Mouse (Mus musculus) G1E (cell line): ENCODE data around the gene RPS10-NUDT3. TPM values are rescaled to one million over a fixed set of nuclear protein-coding genes. Genes with fewer than 3 reads are reported as not detected.

Experiments
- ATAC-seq: 2 replicates; pipeline ENCODE4 v1.8.0; 2016; ENCODE audit warnings: mild to moderate bottlenecking; ENCODE audit not compliant: insufficient number of reproducible peaks, poor library complexity, low FRiP score, severe bottlenecking; ENCODE audit errors: extremely low read depth
- DNase-seq: peaks from one replicate; pipeline ENCODE4 v3.0.0; 2012; ENCODE audit warnings: low spot score
- H3K27me3 ChIP-seq: 2 replicates; pipeline ENCODE4 v1.6.1; 2012; ENCODE audit warnings: mild to moderate bottlenecking, low read length, inconsistent platforms; ENCODE audit not compliant: insufficient read depth
- H3K36me3 ChIP-seq: replicated peaks from 2 replicates; pipeline ENCODE3; 2012; ENCODE audit warnings: mild to moderate bottlenecking, inconsistent platforms
- H3K4me1 ChIP-seq: 2 replicates; pipeline ENCODE4 v1.6.1; 2012; ENCODE audit warnings: low read depth, low read length, inconsistent platforms, mixed read lengths; ENCODE audit not compliant: insufficient read depth
- H3K4me3 ChIP-seq: 2 replicates; pipeline ENCODE4 v1.5.1; 2012; ENCODE audit warnings: low read depth, mild to moderate bottlenecking, inconsistent platforms, low read length, moderate library complexity, mixed read lengths
- H3K9me3 ChIP-seq: replicated peaks from 2 replicates; pipeline ENCODE4 v1.6.1; 2012; ENCODE audit warnings: inconsistent platforms
- CTCF ChIP-seq: IDR thresholded peaks from 2 replicates; pipeline ENCODE4 v1.5.1; 2012; ENCODE audit warnings: low read depth, low read length, inconsistent platforms, mixed read lengths
- GATA1 ChIP-seq: IDR thresholded peaks from 2 replicates; pipeline ENCODE4 v1.6.1; 2012; ENCODE audit warnings: borderline replicate concordance, low read length, inconsistent platforms, mixed read lengths
- GATA2 ChIP-seq: IDR thresholded peaks from 2 replicates; pipeline ENCODE4 v1.6.1; 2012; ENCODE audit warnings: low read depth, low read length, inconsistent platforms, borderline replicate concordance
- POLR2AphosphoS5 ChIP-seq: IDR thresholded peaks from 2 replicates; pipeline ENCODE4 v1.6.1; 2012; ENCODE audit warnings: low read depth, low read length, inconsistent platforms; ENCODE audit not compliant: insufficient replicate concordance
- TAL1 ChIP-seq: conservative IDR thresholded peaks from 2 replicates; pipeline ENCODE4 v1.6.1; 2012; ENCODE audit warnings: low read depth, low read length, inconsistent platforms, mixed read lengths
- polyA plus RNA-seq: library from polyadenylated mRNA; stranded (reverse); fragments of >175 nt; gene quantifications from 2 replicates; pipeline ENCODE4 v1.2.3, GENCODE M21; 2012
- total RNA-seq, 2 experiments: library from RNA; stranded (forward) in 1 of 2; stranded (reverse) in 1 of 2; fragments of 200-1000 nt in 1 of 2; fragments of >200 nt in 1 of 2; fragmentation: Nextera tagmentation in 1 of 2; gene quantifications; 2 replicates each; pipeline ENCODE4 v1.2.3; 2014 to 2017

Gene RPS10-NUDT3
- total and polyA plus RNA-seq, 3 experiments, result not detected

DNA sequence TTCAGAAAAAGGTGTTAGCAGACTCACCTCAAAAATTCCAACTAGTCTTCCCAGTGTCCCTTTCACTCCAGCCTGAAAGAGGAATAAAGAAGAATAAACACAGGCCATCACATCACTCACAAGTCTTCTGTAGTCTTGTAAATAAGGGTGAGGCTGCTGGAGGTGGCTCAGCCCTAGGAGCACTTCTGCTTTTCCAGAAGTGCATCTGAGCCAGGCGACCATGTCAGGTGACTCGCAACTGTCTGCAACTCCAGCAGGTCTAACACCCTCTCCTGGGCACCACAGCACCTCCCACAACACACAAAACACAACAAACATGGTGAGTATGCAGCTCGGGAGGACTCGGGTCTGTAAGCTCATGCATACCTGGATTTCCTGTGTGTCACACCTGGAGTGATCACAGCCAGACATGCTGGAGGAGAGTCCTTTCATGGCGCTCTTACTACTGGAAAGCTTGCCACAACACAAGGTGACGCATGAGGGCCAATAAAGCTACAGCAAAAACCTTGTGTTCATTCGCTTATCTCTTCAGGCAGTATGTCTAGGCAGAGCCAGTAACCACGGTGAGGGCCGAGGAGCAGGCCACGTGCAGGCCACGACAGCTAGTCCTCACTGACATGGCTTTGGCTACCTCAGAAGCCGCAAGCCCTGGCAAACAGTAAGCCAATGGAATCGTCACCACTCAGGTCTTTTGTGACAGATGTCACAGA lies 51.7 kb downstream of the RPS10-NUDT3 start:
- Histone ChIP-seq H3K36me3 (peaks cover 92% of the 10 kb centered on the region), H3K4me3 (peak overlapping the region; percentile 60), H3K9me3 (no peaks in the 10 kb centered on the region), H3K4me1 (peaks cover 81% of the 10 kb centered on the region), H3K27me3 (no peaks in the 10 kb centered on the region)
- ATAC-seq (peak; percentile 84), DNase-seq (peak; percentile 87)
- TF ChIP-seq TAL1 (peak; percentile 79), POLR2AphosphoS5 (no peak), GATA1 (no peak)

DNA sequence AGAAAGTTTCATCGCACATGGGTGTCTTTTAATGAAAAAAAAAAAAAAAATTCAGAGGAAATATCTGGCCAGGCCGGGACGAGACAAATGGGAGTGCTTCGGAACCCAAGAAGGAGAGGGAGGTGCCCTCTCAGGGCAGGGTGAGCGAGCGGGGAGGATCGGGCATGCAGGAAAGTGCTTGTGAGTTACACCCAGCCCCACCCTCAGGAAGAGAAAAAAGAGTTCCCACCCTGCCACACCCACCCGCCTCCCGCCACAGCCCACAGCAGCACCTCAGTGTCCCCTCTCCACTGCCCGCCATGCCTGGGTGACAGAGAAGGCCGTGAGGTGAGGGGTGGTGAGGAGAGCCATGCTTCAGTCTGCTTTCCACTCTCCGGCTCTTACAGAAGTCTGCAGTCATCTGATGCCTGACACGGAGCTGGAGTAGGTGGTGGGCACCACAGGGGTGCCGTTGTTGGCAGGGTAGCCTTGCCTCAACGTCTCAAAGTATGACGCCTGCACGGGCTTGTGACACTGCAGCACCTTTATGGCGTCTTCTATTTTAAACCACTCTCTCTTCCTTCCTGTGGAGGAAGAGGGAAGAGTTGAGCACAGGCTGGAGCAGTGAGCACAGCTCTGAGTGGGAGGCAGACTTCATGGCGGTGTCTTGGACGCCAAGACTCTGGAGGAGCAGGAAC lies 54.5 kb downstream of the RPS10-NUDT3 start:
- Histone ChIP-seq H3K4me3 (peak overlapping the region; percentile 30; the same call in 1 of the 2 replicates), H3K4me1 (peaks cover 81% of the 10 kb centered on the region), H3K36me3 (peaks cover 90% of the 10 kb centered on the region), H3K9me3 (no peaks in the 10 kb centered on the region), H3K27me3 (no peaks in the 10 kb centered on the region)
- DNase-seq (no peak), ATAC-seq (no peak)
- TF ChIP-seq POLR2AphosphoS5, result no peak
- no peak for TF ChIP-seq GATA2

DNA sequence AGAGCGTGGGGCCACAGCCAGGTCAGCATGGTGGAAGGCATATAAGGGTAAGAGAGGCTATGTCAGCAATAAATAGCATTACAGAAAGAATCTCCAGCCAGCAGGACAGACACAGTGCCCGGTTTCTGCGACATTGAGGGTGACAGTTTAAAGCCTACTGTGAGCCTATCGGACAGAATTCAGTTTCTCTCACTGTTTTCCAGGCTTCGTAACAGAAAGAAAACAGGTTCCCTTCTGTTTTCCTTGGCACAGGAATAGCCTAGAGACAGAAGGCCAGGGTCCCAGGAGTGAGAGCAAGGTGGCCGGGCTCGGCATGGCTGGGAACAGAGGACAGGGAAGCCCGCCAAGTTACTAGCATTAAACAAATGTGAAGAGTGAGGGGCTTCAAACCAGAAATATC lies 55.2 kb downstream of the RPS10-NUDT3 start:
- no peaks in the 10 kb centered on the region for H3K27me3 ChIP-seq
- ATAC-seq (no peak), DNase-seq (no peak)
- no peaks in the 10 kb centered on the region for H3K9me3 ChIP-seq
- no peak overlapping the region for H3K4me3 ChIP-seq
- peaks cover 82% of the 10 kb centered on the region for H3K4me1 ChIP-seq
- TF ChIP-seq CTCF, result no peak
- no peak for TF ChIP-seq TAL1
- no peak for TF ChIP-seq GATA1
- no peak for TF ChIP-seq GATA2
- no peak for TF ChIP-seq POLR2AphosphoS5
- peaks cover 90% of the 10 kb centered on the region for H3K36me3 ChIP-seq

DNA sequence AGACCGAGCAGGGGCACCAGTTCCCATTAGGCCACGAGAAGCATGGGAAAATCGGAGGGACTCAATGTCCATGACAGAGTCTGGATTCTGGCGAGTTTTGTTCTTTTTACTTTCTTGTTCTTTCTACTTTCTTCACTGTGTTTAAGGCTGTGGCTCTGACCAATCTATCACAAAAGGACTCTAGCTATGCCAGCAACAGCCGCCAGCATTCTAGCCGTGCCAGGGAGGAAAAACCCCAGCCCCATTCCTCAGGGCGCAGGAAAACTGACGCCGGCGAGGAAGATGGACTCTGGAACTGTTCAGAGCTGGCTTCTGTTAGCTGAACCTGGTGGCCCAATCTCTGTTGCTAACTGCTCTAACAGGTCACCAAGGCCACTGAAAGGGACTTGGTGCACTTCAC lies 56.5 kb downstream of the RPS10-NUDT3 start:
- peaks cover 93% of the 10 kb centered on the region for H3K36me3 ChIP-seq
- DNase-seq (no peak), ATAC-seq (no peak)
- H3K27me3 ChIP-seq, result no peaks in the 10 kb centered on the region
- no peak for TF ChIP-seq CTCF
- no peak for TF ChIP-seq GATA2
- TF ChIP-seq TAL1, result no peak
- TF ChIP-seq GATA1, result no peak
- TF ChIP-seq POLR2AphosphoS5, result no peak
- H3K9me3 ChIP-seq, result no peaks in the 10 kb centered on the region
- no peak overlapping the region for H3K4me3 ChIP-seq
- peaks cover 82% of the 10 kb centered on the region for H3K4me1 ChIP-seq

DNA sequence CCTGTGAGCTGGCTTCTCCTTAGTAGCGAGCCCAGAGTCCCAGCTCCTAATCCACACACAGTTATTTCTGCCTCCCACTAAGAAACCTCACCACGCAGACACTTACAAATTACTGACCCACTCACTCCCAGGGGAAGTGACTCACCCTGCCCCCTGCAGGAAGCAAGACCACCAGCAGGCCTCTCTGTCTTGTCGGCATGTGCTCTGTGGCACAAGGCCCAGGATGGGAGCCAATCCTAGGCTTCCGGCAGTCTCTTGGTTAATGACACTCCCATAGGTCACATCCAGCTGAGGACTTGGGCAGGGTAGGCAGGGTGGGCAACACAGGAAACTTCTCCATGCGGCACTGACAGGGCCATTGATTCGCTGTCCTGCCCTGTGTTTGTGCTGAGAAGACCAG lies 57.6 kb downstream of the RPS10-NUDT3 start:
- Histone ChIP-seq H3K36me3 (peaks cover 89% of the 10 kb centered on the region), H3K9me3 (no peaks in the 10 kb centered on the region), H3K4me1 (peaks cover 79% of the 10 kb centered on the region), H3K4me3 (no peak overlapping the region), H3K27me3 (no peaks in the 10 kb centered on the region)
- DNase-seq, result no peak
- TF ChIP-seq CTCF (no peak), POLR2AphosphoS5 (no peak), GATA2 (no peak), TAL1 (no peak), GATA1 (no peak)
- no peak for ATAC-seq

DNA sequence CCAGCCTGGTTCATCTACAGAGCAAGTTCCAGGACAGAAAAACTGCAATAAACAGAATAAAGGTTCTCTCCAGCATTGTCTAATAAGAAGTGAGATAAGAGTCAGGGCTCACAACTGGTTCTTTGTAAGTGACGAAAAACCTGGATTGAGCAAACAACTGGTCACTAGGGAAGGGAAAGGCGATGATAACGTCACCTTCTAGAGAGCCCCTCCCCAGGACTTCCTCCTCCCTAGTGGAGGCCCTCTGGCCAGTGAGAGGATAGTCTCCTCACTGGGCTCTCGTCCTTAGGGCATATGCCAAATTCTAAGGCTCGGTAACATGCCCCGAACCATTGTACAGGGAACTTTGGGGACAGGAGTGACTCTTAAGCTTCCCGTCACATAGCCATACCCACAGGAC lies 59.0 kb downstream of the RPS10-NUDT3 start:
- Histone ChIP-seq H3K36me3 (peaks cover 82% of the 10 kb centered on the region), H3K27me3 (no peaks in the 10 kb centered on the region), H3K4me3 (no peak overlapping the region), H3K4me1 (peaks cover 78% of the 10 kb centered on the region), H3K9me3 (no peaks in the 10 kb centered on the region)
- TF ChIP-seq GATA1, result no peak
- no peak for TF ChIP-seq CTCF
- DNase-seq (no peak), ATAC-seq (no peak)
